Mouse (Mus musculus) cerebellum, adult 2 months (tissue): ENCODE results near the gene Gm48552.
A peak's percentile ranks its signal among the peaks of the same experiment; 100 is the strongest.

Experiments used
- CTCF ChIP-seq: fragments of 200-500 bp; IDR thresholded peaks from 2 replicates; pipeline ENCODE4 v1.5.1; 2011; ENCODE audit warnings: low read depth, mild to moderate bottlenecking, control low read depth, low read length, moderate library complexity, borderline replicate concordance; ENCODE audit not compliant: insufficient read depth
- POLR2A ChIP-seq: fragments of 200-500 bp; IDR thresholded peaks from 2 replicates; pipeline ENCODE4 v1.6.1; 2011; ENCODE audit warnings: low read length, control low read depth, borderline replicate concordance; ENCODE audit not compliant: insufficient read depth

- peak; percentile 90; the same call in 1 of the 2 replicates for TF ChIP-seq CTCF
- TF ChIP-seq POLR2A, result peak; percentile 41; the same call in 1 of the 2 replicates
These were observed 38.3 kb upstream of the Gm48552 start, which contains the start of gene Hmg20b for GRCm38 (mm10) chr10:81350351-81351063.
